Mouse (Mus musculus) CH12.LX (cell line): ENCODE measurements at regions not wholly inside any gene's neighbourhood (a gene's known extent, or its start where the extent isn't known, plus 50 kb on each side); places are given as distances from the start of the nearest gene placed in this dataset.

Experiments used
- CHD2 ChIP-seq: IDR thresholded peaks from 2 replicates; pipeline ENCODE4 v1.6.1; 2011; ENCODE audit warnings: low read length, improper control_type of control experiment
- CTCF ChIP-seq, 2 experiments: IDR thresholded peaks in 1 of 2; conservative IDR thresholded peaks in 1 of 2; 2 replicates each; pipeline ENCODE4 v1.5.1; 2011 to 2012; ENCODE audit warnings: low read depth in 2 of 2, low read length in 2 of 2, improper control_type of control experiment in 1 of 2, inconsistent platforms in 1 of 2, mild to moderate bottlenecking in 1 of 2, moderate library complexity in 1 of 2
- E2F4 ChIP-seq: IDR thresholded peaks from 2 replicates; pipeline ENCODE4 v1.6.1; 2011; ENCODE audit warnings: low read depth, low read length, improper control_type of control experiment; ENCODE audit not compliant: insufficient replicate concordance
- EP300 ChIP-seq: IDR thresholded peaks from 2 replicates; pipeline ENCODE4 v1.6.1; 2011; ENCODE audit warnings: low read length, improper control_type of control experiment
- HCFC1 ChIP-seq: IDR thresholded peaks from 2 replicates; pipeline ENCODE4 v1.6.1; 2012; ENCODE audit warnings: low read depth, mild to moderate bottlenecking, inconsistent platforms, low read length, improper control_type of control experiment
- MAX ChIP-seq: IDR thresholded peaks from 2 replicates; pipeline ENCODE4 v1.6.1; 2011; ENCODE audit warnings: low read length, improper control_type of control experiment
- MAZ ChIP-seq: IDR thresholded peaks from 2 replicates; pipeline ENCODE4 v1.6.1; 2012; ENCODE audit warnings: low read depth, mild to moderate bottlenecking, inconsistent platforms, low read length, improper control_type of control experiment, moderate library complexity
- NELFE ChIP-seq: IDR thresholded peaks from 2 replicates; pipeline ENCODE4 v1.6.1; 2011; ENCODE audit warnings: low read depth, low read length, improper control_type of control experiment
- PAX5 ChIP-seq: IDR thresholded peaks from 2 replicates; pipeline ENCODE4 v1.6.1; 2012; ENCODE audit warnings: low read length, inconsistent platforms, mixed read lengths
- POLR2A ChIP-seq: IDR thresholded peaks from 2 replicates; pipeline ENCODE4 v1.6.1; 2011; ENCODE audit warnings: low read depth, mild to moderate bottlenecking, improper control_type of control experiment, low read length
- POLR2AphosphoS2 ChIP-seq: IDR thresholded peaks from 2 replicates; pipeline ENCODE4 v1.6.1; 2011; ENCODE audit warnings: low read depth, low read length, improper control_type of control experiment
- RCOR1 ChIP-seq: conservative IDR thresholded peaks from 2 replicates; pipeline ENCODE4 v1.6.1; 2012; ENCODE audit warnings: low read depth, mild to moderate bottlenecking, inconsistent platforms, low read length, improper control_type of control experiment
- USF1 ChIP-seq: IDR thresholded peaks from 2 replicates; pipeline ENCODE4 v1.6.1; 2014; ENCODE audit warnings: low read depth, mild to moderate bottlenecking, inconsistent platforms, low read length, improper control_type of control experiment
- ZC3H11A ChIP-seq: IDR thresholded peaks from 2 replicates; pipeline ENCODE4 v1.6.1; 2012; ENCODE audit warnings: low read depth, mild to moderate bottlenecking, inconsistent platforms, low read length, improper control_type of control experiment

DNA sequence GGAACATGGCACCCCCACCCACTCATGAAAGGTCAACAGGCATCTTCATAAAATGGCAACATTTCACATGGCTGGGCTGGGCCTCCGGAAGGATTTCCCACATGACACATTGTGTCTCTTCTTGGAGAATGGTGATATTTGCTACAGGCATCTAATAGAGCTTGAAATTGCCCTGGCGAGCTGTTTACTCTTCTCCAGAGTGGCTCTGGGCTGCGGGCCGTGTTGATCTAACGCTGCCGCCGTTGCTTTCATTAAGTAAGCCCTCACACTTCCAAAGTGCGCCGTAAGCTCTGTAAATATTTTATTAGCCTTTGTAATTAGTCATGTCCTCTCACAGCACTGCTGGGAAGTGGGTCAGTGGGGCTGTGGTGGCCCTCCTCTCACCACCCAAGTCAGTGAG is 164.4 kb upstream of the Ctnnb1 start:
- TF ChIP-seq USF1 (no peak), CTCF (conservative IDR thresholded peaks at IDR 0.05 in 1 of 2, IDR thresholded peaks at IDR 0.05 in 1 of 2; ENCODE audit: low read depth in 2 of 2, low read length in 2 of 2) (no peak), EP300 (no peak), POLR2A (no peak), MAZ (no peak), NELFE (no peak), HCFC1 (no peak), RCOR1 (no peak), E2F4 (no peak), PAX5 (no peak), CHD2 (no peak), MAX (no peak), POLR2AphosphoS2 (no peak), ZC3H11A (no peak)
